Mouse (Mus musculus) urinary bladder, postnatal 25 days (tissue): ENCODE measurements around the gene Gm1113.

Source experiments
- DNase-seq: peaks from one replicate; pipeline ENCODE4 v3.0.0; 2022; ENCODE audit warnings: low spot score

Gm1113 gene

DNA sequence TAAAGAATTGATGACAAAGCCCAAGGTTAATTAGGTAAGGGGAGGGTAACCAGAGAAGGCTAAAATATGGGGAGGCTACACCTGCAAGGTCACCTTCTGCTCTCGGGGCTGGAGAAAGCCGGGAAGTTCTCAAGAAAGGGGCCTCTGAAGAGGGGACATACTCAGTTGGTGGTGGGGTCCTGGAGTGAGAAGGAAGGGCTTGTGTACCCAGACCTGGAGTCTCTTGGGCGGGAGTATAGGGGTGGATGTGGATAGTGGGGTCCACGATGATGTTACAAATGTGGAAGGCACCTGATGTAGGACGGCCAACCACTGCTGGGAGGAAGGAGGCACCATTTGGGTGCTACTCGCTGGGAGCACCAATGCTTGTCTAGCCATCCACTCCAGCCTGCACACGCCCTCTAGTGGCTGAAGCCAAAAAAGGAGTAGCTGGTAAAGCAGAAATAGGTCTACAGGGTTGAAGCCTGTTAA lies 5.9 kb upstream of the Gm1113 start:
- peak; percentile 59 for DNase-seq

- no peak for DNase-seq
These were observed 5.5 kb upstream of the Gm1113 start for GRCm38 (mm10) chr9:35523541-35523940.

DNA sequence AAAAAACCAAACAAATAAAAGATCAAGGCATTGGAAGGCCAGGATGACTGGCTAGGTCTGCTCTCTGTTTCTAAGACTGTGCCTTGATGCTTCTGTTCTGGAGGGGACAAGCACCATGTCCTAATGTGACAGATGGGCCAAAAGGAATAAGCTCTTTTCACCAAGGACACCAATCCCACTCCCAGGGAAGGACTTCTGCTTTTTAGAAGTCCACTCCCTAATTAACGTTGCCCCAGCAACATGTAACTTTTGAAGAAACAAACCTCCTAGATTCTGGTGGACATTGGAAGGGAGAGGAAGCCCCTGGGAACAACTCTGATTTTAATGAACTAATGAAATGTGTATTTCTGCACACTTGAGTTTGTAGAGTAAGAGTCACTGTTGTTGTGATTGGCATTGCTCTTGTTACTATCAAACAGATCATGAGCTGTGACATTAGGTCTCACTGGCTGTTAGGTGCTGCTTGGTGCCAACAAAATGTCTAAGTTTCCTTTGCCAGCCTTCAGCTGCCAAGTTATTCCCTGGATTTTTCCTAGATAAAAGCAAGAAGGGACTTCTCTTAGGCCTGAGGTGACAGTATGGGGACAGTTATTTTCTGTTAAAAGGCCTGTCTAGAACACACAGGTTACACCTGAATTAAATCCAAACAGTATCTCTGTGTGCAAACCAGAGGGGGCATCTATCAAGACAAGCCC lies 4.9 kb upstream of the Gm1113 start:
- no peak for DNase-seq

GRCm38 (mm10) chr9:35522241-35522640 lies 4.2 kb upstream of the Gm1113 start:
- no peak for DNase-seq

- DNase-seq: no peak
These were observed 2.7 kb upstream of the Gm1113 start for GRCm38 (mm10) chr9:35520631-35521348.

GRCm38 (mm10) chr9:35516711-35517110 lies 1.4 kb downstream of the Gm1113 start:
- no peak for DNase-seq

DNA sequence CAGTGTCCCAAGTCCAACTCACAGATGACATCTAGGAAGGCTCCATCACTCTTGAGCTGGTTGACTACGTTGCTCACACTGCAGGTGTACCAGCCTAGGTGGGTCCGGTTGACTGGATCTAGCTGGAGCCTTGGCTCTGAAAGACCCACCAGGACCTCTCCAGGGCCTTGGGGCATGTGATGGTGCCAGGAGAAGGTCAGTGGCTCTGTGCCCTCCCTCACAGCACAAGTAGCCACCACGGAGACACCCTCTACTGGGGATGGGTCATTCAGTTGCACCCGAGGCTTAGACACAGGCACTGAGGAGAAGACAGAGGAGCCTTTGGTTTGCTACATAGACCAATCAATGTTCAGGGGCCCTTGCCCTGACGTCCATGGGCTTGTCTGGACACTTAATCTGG lies 1.9 kb downstream of the Gm1113 start:
- DNase-seq: no peak

DNA sequence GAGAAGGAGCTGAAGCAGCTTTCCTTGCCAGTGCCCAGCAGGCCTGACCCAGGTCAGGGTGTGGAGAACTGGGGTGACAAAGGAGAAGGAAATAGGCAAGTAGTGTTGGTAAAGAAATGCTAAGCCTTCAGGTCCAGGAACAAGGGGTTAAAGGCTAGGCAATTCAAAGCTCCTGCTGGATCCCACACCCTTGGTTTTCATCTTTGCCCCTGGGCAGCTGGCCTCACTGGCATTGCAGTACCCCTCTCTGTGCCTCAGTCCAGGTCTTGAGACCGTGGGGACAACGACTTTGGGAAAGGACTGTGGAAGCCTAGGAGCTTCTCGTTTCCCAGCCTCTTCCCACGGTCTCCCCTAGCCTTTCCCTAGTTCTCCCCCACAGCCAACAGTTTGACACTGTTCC lies 4.2 kb downstream of the Gm1113 start:
- no peak for DNase-seq

DNA sequence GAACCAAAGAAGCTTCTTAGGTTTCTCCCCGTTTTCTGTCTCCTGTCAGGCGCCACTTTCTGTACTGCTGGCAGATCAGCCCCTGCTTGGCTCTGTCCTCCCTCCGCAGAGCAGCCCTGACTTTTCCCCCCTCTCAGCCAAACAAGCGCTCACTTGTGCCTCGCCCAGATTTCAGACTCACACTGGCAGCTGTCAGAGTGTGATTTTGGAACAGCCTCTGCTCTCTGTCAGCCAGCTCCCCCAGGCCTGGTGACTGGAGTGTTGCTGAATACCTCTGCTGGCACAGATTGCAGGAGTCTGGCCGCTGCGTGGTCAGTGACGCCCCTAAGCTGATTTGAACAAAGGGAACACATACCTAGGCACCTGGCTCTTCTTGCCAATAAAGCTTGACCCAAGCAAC lies 9.8 kb downstream of the Gm1113 start:
- DNase-seq: no peak

GRCm38 (mm10) chr9:35502361-35503000 lies 15.6 kb downstream of the Gm1113 start:
- no peak for DNase-seq

DNA sequence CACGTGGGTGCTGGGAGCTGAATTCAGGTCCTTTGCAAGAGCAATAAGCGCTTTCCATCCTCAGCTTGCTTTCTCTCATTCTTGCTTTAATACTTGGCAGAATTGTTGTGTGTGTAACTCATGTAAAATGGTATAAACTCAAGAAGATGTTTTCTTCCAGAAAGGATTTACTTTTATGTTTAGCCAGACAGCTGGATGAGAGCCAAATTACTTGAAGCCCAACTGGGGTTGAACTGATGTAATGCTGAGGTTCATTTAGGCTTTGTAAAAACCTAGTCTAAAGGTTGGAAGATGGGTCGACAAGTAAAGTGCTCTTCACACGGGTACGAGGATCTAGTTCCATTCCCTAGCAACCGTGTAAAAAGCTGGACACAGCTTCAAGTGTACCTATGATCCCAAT lies 18.1 kb downstream of the Gm1113 start:
- no peak for DNase-seq

DNA sequence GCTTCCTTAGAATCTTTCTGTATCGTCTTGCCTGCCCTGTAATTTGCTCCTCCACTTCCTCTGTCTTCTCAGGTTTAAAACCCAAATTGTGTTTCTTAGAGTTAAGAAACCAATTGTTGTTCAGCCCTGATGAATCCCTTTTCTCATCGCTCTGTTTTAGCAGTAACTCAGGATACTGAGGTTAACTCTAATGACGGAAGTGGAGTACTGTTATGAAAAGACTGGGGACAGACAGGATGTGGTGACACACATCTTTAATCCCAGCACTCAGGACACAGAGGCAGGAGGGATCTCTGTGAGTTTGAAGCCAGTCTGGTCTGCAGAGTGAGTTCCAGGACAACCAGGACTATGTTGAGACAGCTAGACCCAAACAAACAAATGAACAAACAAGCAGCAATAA lies 22.6 kb downstream of the Gm1113 start:
- DNase-seq: no peak

GRCm38 (mm10) chr9:35494937-35495336 lies 23.1 kb downstream of the Gm1113 start:
- DNase-seq: no peak

- DNase-seq: no peak
These were observed 24.4 kb downstream of the Gm1113 start for GRCm38 (mm10) chr9:35493733-35494092.

- DNase-seq: no peak
These were observed 24.9 kb downstream of the Gm1113 start for GRCm38 (mm10) chr9:35493033-35493732.

DNA sequence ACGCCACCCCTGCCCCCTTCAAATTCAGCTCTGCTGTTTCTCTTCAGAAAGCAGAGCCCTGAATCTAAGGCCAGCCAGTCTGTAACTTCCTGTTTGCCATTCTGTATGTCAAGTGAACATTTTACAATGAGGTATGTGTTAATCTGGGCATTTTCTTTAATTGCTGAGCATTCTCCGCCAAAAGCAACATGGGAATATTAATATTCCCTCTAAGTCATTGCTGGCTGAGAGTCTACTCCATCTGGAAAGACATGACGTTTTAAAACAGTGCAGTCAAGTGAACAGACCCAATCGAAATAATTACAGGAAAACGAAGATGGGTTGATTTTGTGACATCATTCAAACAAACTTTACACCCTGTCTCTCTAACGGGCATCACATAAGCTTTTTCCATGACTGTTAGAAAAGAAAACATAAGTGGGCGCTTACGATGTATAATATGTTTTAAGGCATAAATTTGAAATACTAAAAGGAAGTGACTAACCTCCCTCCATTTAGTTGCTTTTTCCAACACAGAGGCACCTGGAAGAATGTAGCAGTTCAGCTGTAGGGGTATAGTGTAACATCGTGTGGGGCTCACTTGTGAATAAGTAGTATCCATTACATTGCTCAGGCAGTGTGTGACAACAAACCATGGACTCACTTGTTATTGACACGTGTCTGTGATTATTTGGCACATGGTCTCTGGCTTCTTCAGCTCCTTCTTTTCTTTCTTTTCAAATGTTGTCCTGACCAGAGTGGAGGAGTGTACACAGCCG lies 26.8 kb downstream of the Gm1113 start:
- no peak for DNase-seq

DNA sequence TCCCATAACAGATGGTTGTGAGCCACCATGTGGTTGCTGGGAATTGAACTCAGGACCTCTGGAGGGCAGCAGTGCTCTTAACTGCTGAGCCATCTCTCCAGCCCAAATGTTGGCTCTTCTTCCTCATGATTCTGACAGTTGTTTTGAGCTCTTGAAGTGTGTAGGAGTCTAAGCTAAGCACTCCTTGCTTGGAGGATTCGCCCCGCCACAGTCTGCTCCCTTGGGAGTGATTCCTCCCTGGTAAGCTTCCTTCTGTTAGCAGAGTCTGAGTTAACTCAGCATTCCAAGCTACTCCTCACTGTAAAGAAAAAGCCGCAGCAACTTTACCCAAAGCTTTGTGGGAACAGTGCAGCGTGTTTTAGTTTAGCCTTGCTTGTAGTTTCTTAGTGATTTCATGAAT lies 29.6 kb downstream of the Gm1113 start:
- no peak for DNase-seq

- no peak for DNase-seq
These were observed 31.5 kb downstream of the Gm1113 start for GRCm38 (mm10) chr9:35486616-35487015.

- no peak for DNase-seq
These were observed 34.1 kb downstream of the Gm1113 start for GRCm38 (mm10) chr9:35483949-35484348.

DNA sequence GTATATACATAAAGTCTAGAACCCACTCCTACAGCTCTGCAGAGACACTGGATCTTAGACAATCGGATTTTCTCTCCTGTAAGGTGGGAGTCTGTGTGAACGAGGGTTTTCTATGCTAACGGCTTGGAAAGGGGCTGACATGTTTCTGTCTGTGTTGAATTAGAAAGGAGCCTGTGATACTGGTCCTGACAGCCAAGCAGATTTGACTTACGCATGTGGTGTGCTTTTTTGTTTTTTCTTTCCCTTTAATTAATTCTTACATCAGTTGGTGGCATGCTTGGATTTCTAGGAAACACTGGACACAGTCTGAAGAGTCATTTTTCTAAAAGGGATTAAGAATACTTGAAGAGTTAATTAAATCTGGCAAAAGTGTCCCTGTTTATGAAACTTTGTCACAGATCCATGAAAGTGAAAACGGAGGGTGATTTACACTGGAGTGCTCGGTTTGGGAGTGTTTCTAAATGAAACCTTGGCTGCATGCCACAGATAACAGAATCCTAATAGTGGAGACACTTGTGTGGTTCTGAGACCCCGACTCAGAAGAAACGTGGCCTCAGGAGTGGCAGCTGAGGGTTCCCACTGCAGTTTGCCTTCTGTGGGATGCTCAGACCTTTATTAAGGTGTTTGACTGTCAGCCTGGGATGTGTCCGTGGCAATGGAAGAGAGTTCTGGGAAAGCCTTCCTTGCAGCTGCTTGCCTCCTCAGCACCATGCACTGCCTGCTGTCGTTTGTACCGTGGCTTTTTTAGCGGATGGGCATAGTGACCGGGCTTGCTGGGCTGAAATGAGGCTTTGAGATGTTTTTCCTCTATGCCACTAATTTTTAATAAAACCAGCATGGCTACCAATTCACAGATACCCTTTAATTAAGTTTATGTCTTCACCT lies 35.8 kb downstream of the Gm1113 start:
- DNase-seq: no peak

DNA sequence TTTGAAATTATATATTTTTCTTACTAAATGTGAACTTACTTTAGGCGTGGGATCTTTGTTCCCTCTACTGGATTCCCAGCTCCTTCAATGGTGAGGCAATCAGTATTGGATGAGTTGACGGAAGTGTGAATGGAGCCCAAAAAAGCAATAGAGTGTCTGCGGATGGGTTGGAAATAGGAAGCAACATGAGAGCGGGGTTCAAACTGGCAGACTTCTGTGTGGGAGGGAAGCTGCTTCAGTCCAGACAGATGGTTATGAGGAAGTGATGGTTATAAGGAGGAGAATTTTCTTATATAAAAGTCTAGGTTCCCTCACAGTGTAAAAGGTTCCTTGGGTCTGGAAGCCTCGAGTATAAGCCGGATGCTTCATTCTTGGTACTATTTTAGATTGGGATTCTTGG lies 38.6 kb downstream of the Gm1113 start:
- no peak for DNase-seq
